Mouse (Mus musculus) forebrain, embryonic 12.5 days (tissue): ENCODE measurements at regions not wholly inside any gene's neighbourhood (a gene's known extent, or its start where the extent isn't known, plus 50 kb on each side); places are given as distances from the start of the nearest gene placed in this dataset.

ENCODE experiments used
- ATAC-seq: fragments of 200-750 bp; cut with Nextera tagmentation; 2 replicates; pipeline ENCODE4 v1.8.0; 2017; ENCODE audit warnings: moderate TSS enrichment; ENCODE audit not compliant: low FRiP score
- H3K27ac ChIP-seq: fragments of 300-500 bp; sonication (generic); 2 replicates; pipeline ENCODE4 v1.5.1; 2016; ENCODE audit warnings: mild to moderate bottlenecking
- H3K27me3 ChIP-seq: fragments of 300-500 bp; sonication (generic); 2 replicates; pipeline ENCODE4 v1.6.1; 2016; ENCODE audit warnings: mild to moderate bottlenecking
- H3K36me3 ChIP-seq: fragments of 300-500 bp; sonication (generic); replicated peaks from 2 replicates; pipeline ENCODE4 v1.6.1; 2016; ENCODE audit warnings: mild to moderate bottlenecking
- H3K4me1 ChIP-seq: fragments of 300-500 bp; sonication (generic); 2 replicates; pipeline ENCODE4 v1.6.1; 2016
- H3K4me2 ChIP-seq: fragments of 300-500 bp; sonication (generic); 2 replicates; pipeline ENCODE4 v1.6.1; 2016; ENCODE audit warnings: mild to moderate bottlenecking, moderate library complexity
- H3K4me3 ChIP-seq: fragments of 300-500 bp; sonication (generic); replicated peaks from 2 replicates; pipeline ENCODE4 v1.5.1; 2016; ENCODE audit warnings: mild to moderate bottlenecking
- H3K9ac ChIP-seq: fragments of 300-500 bp; sonication (generic); 2 replicates; pipeline ENCODE4 v1.6.1; 2016; ENCODE audit warnings: mild to moderate bottlenecking
- H3K9me3 ChIP-seq: fragments of 300-500 bp; sonication (generic); 2 replicates; pipeline ENCODE4 v1.6.1; 2016
- WGBS: fragments of 180-500 bp; shearing (Covaris S2); methylation state at CpG from one replicate; pipeline ENCODE4 v1.1.7; 2016; 5-methylcytosine and 5-hydroxymethylcytosine counted together

GRCm38 (mm10) chr2:124816814-124817213, 251.1 kb upstream of the Slc24a5 start:
- WGBS: 96% methylated on average over 2 of the region's 2 CpGs
- Histone ChIP-seq H3K9ac (no peak overlapping the region), H3K4me1 (no peaks in the 10 kb centered on the region), H3K27ac (no peak overlapping the region), H3K36me3 (no peaks in the 10 kb centered on the region), H3K27me3 (no peaks in the 10 kb centered on the region), H3K4me3 (no peak overlapping the region), H3K9me3 (no peaks in the 10 kb centered on the region), H3K4me2 (no peak overlapping the region)
- no peak for ATAC-seq

- Histone ChIP-seq H3K9ac (no peak overlapping the region), H3K9me3 (no peaks in the 10 kb centered on the region), H3K4me3 (no peak overlapping the region), H3K36me3 (no peaks in the 10 kb centered on the region), H3K4me2 (no peak overlapping the region), H3K27ac (no peak overlapping the region), H3K27me3 (no peaks in the 10 kb centered on the region), H3K4me1 (no peaks in the 10 kb centered on the region)
- WGBS: 72% methylated on average over 6 of the region's 6 CpGs
- no peak for ATAC-seq
These were observed 248.1 kb upstream of the Slc24a5 start for GRCm38 (mm10) chr2:124819846-124820245.

DNA sequence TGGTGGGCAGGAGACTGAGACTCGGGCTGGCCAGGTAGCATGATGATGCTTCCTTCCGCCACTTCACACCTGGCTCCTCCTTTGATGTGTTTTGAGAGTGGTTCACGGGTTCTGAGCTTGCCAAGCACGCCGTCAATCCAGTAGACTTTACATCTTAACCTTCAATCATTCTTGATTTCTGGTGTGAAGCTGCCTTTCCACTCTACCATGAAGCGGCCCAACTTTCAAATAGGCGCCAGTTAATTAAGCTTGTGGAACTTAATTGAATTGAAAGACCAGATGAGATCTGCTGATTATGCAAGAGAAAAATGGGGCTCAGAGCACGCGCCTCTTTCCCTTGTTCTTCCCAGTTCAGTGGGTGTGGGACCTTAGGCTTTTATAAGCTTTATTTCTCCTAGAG, 247.1 kb upstream of the Slc24a5 start:
- ATAC-seq: peak; percentile 44; the same call in 1 of the 2 replicates
- WGBS: 76% methylated on average over 9 of the region's 9 CpGs
- H3K9ac ChIP-seq: no peak overlapping the region
- no peak overlapping the region for H3K4me2 ChIP-seq
- H3K36me3 ChIP-seq: no peaks in the 10 kb centered on the region
- no peaks in the 10 kb centered on the region for H3K4me1 ChIP-seq
- H3K27me3 ChIP-seq: no peaks in the 10 kb centered on the region
- H3K27ac ChIP-seq: no peak overlapping the region
- no peak overlapping the region for H3K4me3 ChIP-seq
- H3K9me3 ChIP-seq: no peaks in the 10 kb centered on the region

DNA sequence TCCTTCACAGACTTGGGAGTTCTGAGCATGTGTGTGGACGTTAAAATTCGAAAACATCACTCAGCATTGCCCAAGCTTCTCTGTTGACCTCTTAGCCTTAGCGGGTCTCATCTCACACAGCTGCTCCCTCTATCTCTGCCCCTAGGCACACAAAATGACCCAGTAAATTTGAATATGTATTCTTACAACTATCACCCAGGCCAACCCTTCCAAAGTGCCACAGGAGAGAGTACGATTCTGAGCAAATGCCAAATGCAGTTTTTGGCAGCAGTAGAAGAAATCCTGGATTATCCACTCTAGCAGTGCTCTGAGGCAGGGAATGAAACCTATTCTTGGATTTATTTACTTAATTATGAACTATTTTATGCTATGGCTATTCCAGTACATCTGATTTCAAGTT, 246.6 kb upstream of the Slc24a5 start:
- Histone ChIP-seq H3K9me3 (no peaks in the 10 kb centered on the region), H3K27me3 (no peaks in the 10 kb centered on the region), H3K36me3 (no peaks in the 10 kb centered on the region), H3K4me2 (no peak overlapping the region), H3K4me1 (no peaks in the 10 kb centered on the region), H3K4me3 (no peak overlapping the region), H3K9ac (no peak overlapping the region), H3K27ac (no peak overlapping the region)
- no peak for ATAC-seq
- WGBS: 89% methylated on average over 4 of the region's 4 CpGs

GRCm38 (mm10) chr2:124848812-124849211, 219.1 kb upstream of the Slc24a5 start:
- Histone ChIP-seq H3K4me3 (no peak overlapping the region), H3K27ac (no peak overlapping the region), H3K4me2 (no peak overlapping the region), H3K36me3 (no peaks in the 10 kb centered on the region), H3K9ac (no peak overlapping the region), H3K4me1 (no peaks in the 10 kb centered on the region), H3K9me3 (no peaks in the 10 kb centered on the region), H3K27me3 (no peaks in the 10 kb centered on the region)
- WGBS: 93% methylated on average over 4 of the region's 4 CpGs
- no peak for ATAC-seq

DNA sequence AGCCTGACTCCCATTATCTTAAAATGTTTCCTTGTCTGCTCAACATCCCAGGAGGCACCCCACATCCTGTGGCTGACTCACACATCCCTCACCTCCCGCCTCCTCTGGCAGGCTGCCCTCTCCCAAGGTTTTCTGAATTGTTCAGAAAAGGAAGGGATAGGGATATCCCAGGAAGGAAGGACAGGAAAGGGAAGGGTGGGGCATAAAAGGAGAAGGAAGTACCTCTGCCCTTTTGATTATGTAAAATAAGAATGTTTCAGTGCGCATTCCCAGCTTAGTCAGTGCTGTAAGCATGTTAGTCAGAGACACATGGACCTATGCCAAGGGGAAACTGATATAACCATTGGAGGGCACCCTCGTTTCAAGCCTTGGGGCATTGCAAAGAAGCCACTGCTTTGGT, 209.4 kb upstream of the Slc24a5 start:
- Histone ChIP-seq H3K36me3 (no peaks in the 10 kb centered on the region), H3K9me3 (no peaks in the 10 kb centered on the region), H3K4me2 (no peak overlapping the region), H3K9ac (no peak overlapping the region), H3K27me3 (no peaks in the 10 kb centered on the region), H3K4me3 (no peak overlapping the region), H3K27ac (no peak overlapping the region), H3K4me1 (no peaks in the 10 kb centered on the region)
- no peak for ATAC-seq
- WGBS: 69% methylated on average over 3 of the region's 3 CpGs

DNA sequence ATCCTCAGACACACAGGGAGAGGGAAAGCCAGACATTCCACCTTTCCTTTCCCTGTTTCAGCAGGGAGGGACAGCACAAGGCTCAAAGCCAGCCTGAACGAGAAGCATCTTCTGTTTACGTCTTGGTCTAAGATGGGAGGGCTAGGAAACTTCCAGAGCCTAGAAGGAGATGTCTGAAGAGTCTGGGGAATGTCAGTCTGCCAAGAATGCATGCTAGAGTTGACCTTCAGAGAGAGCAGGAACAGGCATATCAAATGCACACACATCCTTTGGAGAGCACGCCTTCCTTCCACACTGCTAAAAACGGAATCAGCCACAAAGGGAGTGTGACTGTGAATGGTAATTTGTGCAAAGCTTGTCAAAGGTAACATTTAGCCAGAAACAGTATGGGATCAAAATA, 179.7 kb upstream of the Slc24a5 start:
- WGBS: 58% methylated on average over 4 of the region's 4 CpGs
- Histone ChIP-seq H3K36me3 (no peaks in the 10 kb centered on the region), H3K9ac (no peak overlapping the region), H3K27me3 (no peaks in the 10 kb centered on the region), H3K9me3 (no peaks in the 10 kb centered on the region), H3K4me2 (no peak overlapping the region), H3K27ac (no peak overlapping the region), H3K4me1 (no peaks in the 10 kb centered on the region), H3K4me3 (no peak overlapping the region)
- ATAC-seq: no peak

- Histone ChIP-seq H3K4me3 (no peak overlapping the region), H3K36me3 (no peaks in the 10 kb centered on the region), H3K27me3 (no peaks in the 10 kb centered on the region), H3K9ac (no peak overlapping the region), H3K4me1 (no peaks in the 10 kb centered on the region), H3K4me2 (no peak overlapping the region), H3K27ac (no peak overlapping the region), H3K9me3 (no peaks in the 10 kb centered on the region)
- 93% methylated on average over 4 of the region's 4 CpGs for WGBS
- ATAC-seq: no peak
These were observed 172.9 kb upstream of the Slc24a5 start for GRCm38 (mm10) chr2:124895002-124895401.

GRCm38 (mm10) chr2:124903556-124903955, 164.4 kb upstream of the Slc24a5 start:
- no peak for ATAC-seq
- Histone ChIP-seq H3K4me2 (no peak overlapping the region), H3K36me3 (no peaks in the 10 kb centered on the region), H3K4me3 (no peak overlapping the region), H3K27me3 (no peaks in the 10 kb centered on the region), H3K4me1 (no peaks in the 10 kb centered on the region), H3K9me3 (no peaks in the 10 kb centered on the region), H3K9ac (no peak overlapping the region), H3K27ac (no peak overlapping the region)
- whole genome bisulfite sequencing: 90% methylated on average over 4 of the region's 4 CpGs

DNA sequence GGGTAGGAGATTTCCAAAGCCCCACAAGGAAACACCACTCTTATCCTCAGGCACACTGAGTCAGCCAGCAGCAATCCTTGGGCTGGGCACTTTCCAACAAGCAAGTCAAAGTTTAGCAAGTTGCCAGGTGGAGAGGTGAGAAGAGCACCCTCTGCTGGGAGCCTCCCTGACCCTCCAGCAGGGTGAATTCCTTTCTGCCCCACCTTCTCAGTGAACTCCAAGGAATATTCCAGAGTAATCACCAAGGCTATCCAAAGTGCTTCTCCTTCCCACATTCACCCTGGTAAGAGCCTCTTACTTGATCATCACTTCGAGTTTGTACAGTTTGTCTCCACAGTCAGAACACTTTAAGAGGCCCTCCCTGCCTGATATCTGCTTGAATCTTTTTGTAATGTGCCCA, 162.8 kb upstream of the Slc24a5 start:
- Histone ChIP-seq H3K4me3 (no peak overlapping the region), H3K27ac (no peak overlapping the region), H3K4me1 (no peaks in the 10 kb centered on the region), H3K9ac (no peak overlapping the region), H3K36me3 (no peaks in the 10 kb centered on the region), H3K27me3 (no peaks in the 10 kb centered on the region), H3K4me2 (no peak overlapping the region), H3K9me3 (no peaks in the 10 kb centered on the region)
- ATAC-seq: no peak
- WGBS: 85% methylated on average over 1 of the region's 1 CpGs

DNA sequence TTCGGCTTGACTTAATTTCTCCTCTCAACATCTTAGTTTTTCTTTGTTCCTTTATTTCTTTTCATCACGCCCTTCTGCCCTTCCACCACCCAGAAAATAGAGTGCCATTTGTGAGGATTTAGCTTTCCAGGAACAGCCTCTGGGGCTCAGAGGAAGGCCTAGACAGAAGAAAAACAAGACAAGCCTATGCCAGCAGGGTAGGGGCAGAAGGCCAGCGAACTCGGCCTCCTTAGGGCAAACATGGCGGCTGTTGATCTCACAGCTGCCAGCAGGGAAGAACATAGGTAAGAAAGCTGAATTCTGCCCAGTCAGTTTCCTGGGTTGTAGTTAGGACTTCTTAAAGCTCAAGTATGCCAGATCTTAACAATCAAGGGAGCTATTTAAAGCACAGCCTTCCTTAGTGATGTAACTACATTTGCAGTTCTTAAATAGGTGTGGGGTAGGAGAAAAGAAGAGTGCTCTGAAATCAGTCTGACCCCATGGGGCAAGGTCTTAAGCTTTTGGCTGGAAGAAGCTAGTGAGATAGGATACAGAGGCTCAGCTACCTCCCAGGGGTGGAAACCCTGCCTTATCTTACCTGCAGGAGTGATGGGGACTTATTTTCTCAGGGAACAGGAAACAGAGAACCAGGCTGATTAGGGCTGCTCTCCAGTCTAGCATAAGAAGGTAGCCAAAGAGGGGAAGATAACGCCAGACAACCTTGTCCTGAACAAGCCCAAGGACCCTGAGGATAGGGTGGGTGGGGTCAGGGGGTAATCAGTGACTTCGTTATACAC, 148.8 kb upstream of the Slc24a5 start:
- WGBS: 71% methylated on average over 7 of the region's 7 CpGs

GRCm38 (mm10) chr2:124919762-124920255, 148.1 kb upstream of the Slc24a5 start:
- Histone ChIP-seq H3K9ac (no peak overlapping the region), H3K27ac (no peak overlapping the region), H3K4me2 (no peak overlapping the region), H3K36me3 (no peaks in the 10 kb centered on the region), H3K9me3 (no peaks in the 10 kb centered on the region), H3K4me1 (no peaks in the 10 kb centered on the region), H3K4me3 (no peak overlapping the region), H3K27me3 (no peaks in the 10 kb centered on the region)
- WGBS: 71% methylated on average over 1 of the region's 1 CpGs
- no peak for ATAC-seq

More for the DNA sequence above, 148.8 kb upstream of the Slc24a5 start:
- Histone ChIP-seq H3K9me3 (no peaks in the 10 kb centered on the region), H3K4me2 (no peak overlapping the region), H3K27me3 (no peaks in the 10 kb centered on the region), H3K27ac (no peak overlapping the region), H3K36me3 (no peaks in the 10 kb centered on the region), H3K4me1 (no peaks in the 10 kb centered on the region), H3K9ac (no peak overlapping the region), H3K4me3 (no peak overlapping the region)
- ATAC-seq: no peak

DNA sequence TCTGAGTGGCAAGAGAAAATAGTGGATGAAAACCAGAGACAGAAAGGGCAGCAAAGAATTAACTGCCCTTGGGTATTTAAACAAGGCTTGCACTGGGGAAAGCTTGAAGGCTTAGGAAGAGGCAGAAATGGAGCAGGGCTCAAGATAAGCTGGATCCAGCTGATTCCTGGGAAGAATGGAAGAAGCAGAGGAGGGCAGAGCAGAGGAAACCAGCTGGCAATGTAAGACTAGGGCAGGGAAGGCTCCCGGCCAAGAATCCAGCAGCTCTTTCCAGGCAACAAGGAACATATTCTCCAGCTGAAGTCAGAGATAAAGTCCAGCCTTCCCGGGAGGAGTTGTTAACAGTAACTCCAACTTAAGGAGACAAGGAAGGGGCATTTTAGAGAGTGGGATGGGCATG, 147.7 kb upstream of the Slc24a5 start:
- H3K27ac ChIP-seq: no peak overlapping the region
- H3K4me1 ChIP-seq: no peaks in the 10 kb centered on the region
- H3K4me2 ChIP-seq: no peak overlapping the region
- H3K9ac ChIP-seq: no peak overlapping the region
- H3K4me3 ChIP-seq: no peak overlapping the region
- H3K27me3 ChIP-seq: no peaks in the 10 kb centered on the region
- H3K9me3 ChIP-seq: no peaks in the 10 kb centered on the region
- H3K36me3 ChIP-seq: no peaks in the 10 kb centered on the region
- ATAC-seq: no peak
- 87% methylated on average over 2 of the region's 2 CpGs for WGBS
